Mouse (Mus musculus) kidney, adult 2 months (tissue): ENCODE results near the gene Mfap5.

ENCODE experiments used
- CTCF ChIP-seq: fragments of 200-500 bp; conservative IDR thresholded peaks from 2 replicates; pipeline ENCODE4 v1.5.1; 2011; ENCODE audit warnings: low read depth, mild to moderate bottlenecking, control low read depth, low read length, moderate library complexity, mixed read lengths; ENCODE audit not compliant: insufficient read depth, insufficient read length
- POLR2A ChIP-seq: fragments of 200-500 bp; IDR thresholded peaks from one replicate; pipeline ENCODE4 v1.6.1; 2011; ENCODE audit warnings: low read depth, low read length, control low read depth

GRCm38 (mm10) chr6:122469030-122469640 lies 36.5 kb upstream of the Mfap5 start:
- TF ChIP-seq CTCF (no peak), POLR2A (no peak)
